Mouse (Mus musculus) embryonic facial prominence, embryonic 14.5 days (tissue): ENCODE measurements around the gene Gatad2b. TPM values are rescaled to one million over a fixed set of nuclear protein-coding genes. Genes with fewer than 3 reads are reported as not detected.
"Not testable (repeated sequence)": the region's sequence is repeated elsewhere in the genome, so short reads cannot be mapped to it uniquely, and the experiment has no call there.

Experiments
- ATAC-seq: fragments of 200-750 bp; cut with Nextera tagmentation; 2 replicates; pipeline ENCODE4 v1.8.0; 2017; ENCODE audit warnings: low read depth, moderate number of reproducible peaks, moderate TSS enrichment
- DNase-seq: peaks from one replicate; pipeline ENCODE4 v3.0.0-alpha.2; 2015; ENCODE audit warnings: low spot score
- H3K27ac ChIP-seq: fragments of 300-500 bp; sonication (generic); replicated peaks from 2 replicates; pipeline ENCODE4 v1.5.1; 2014; ENCODE audit warnings: low read depth, mild to moderate bottlenecking, low read length, moderate library complexity
- H3K27me3 ChIP-seq: fragments of 300-500 bp; sonication (generic); replicated peaks from 2 replicates; pipeline ENCODE4 v1.6.1; 2014; ENCODE audit warnings: low read length; ENCODE audit not compliant: control insufficient read depth, insufficient read depth
- H3K36me3 ChIP-seq: fragments of 300-500 bp; sonication (generic); 2 replicates; pipeline ENCODE4 v1.6.1; 2014; ENCODE audit warnings: low read length, mixed read lengths; ENCODE audit not compliant: control insufficient read depth, insufficient read depth
- H3K4me1 ChIP-seq: fragments of 300-500 bp; sonication (generic); 2 replicates; pipeline ENCODE4 v1.6.1; 2014; ENCODE audit warnings: antibody characterized with exemption, low read length; ENCODE audit not compliant: control insufficient read depth, insufficient read depth
- H3K4me2 ChIP-seq: fragments of 300-500 bp; sonication (generic); 2 replicates; pipeline ENCODE4 v1.6.1; 2014; ENCODE audit warnings: low read depth, mild to moderate bottlenecking, low read length, moderate library complexity, mixed read lengths
- H3K4me3 ChIP-seq: fragments of 300-500 bp; sonication (generic); 2 replicates; pipeline ENCODE4 v1.5.1; 2014; ENCODE audit warnings: low read depth, mild to moderate bottlenecking, low read length
- H3K9ac ChIP-seq: fragments of 300-500 bp; sonication (generic); 2 replicates; pipeline ENCODE4 v1.6.1; 2014; ENCODE audit warnings: low read depth, mild to moderate bottlenecking, low read length, moderate library complexity, mixed read lengths
- H3K9me3 ChIP-seq: fragments of 300-500 bp; sonication (generic); 2 replicates; pipeline ENCODE4 v1.6.1; 2016; ENCODE audit warnings: low read length; ENCODE audit not compliant: control insufficient read depth
- WGBS: fragments of 180-500 bp; shearing (Covaris S2); extraction: QIAGEN DNeasy Blood & Tissue Kit; methylation state at CpG from one replicate; pipeline ENCODE4 v1.1.7; 2014; 5-methylcytosine and 5-hydroxymethylcytosine counted together
- polyA plus RNA-seq: library from polyadenylated mRNA; unstranded; fragments of >200 nt; fragmentation: Nextera tagmentation; extraction: Ambion mirVana; gene quantifications from 2 replicates; pipeline ENCODE4 v1.2.1, GENCODE M21; 2014

The Gatad2b gene
- polyA plus RNA-seq, 1 experiment from 2014 or later = 13.4 TPM

GRCm38 (mm10) chr3:90342853-90343252 is 49.9 kb downstream of the Gatad2b start:
- WGBS = 66% methylated on average over 2 of the region's 2 CpGs
- ATAC-seq, H3K9ac ChIP-seq, H3K27me3 ChIP-seq, DNase-seq, H3K9me3 ChIP-seq, H3K27ac ChIP-seq, H3K4me1 ChIP-seq, H3K4me3 ChIP-seq, H3K4me2 ChIP-seq: not testable (repeated sequence)
- H3K36me3 ChIP-seq = peaks cover 37% of the 10 kb centered on the region

- WGBS = 94% methylated on average over 4 of the region's 4 CpGs
- Histone ChIP-seq H3K4me3 (no peak overlapping the region), H3K4me1 (no peaks in the 10 kb centered on the region), H3K9me3 (no peaks in the 10 kb centered on the region), H3K27me3 (no peaks in the 10 kb centered on the region), H3K27ac (no peak overlapping the region), H3K4me2 (no peak overlapping the region), H3K9ac (no peak overlapping the region), H3K36me3 (peaks cover 61% of the 10 kb centered on the region)
- ATAC-seq (no peak), DNase-seq (no peak)
Measured at GRCm38 (mm10) chr3:90347847-90348246, 54.9 kb downstream of the Gatad2b start.

- peaks cover 79% of the 10 kb centered on the region for H3K36me3 ChIP-seq
- H3K27ac ChIP-seq = no peak overlapping the region
- DNase-seq (no peak), ATAC-seq (no peak)
- H3K27me3 ChIP-seq = no peaks in the 10 kb centered on the region
- H3K4me2 ChIP-seq = no peak overlapping the region
- no peaks in the 10 kb centered on the region for H3K9me3 ChIP-seq
- no peaks in the 10 kb centered on the region for H3K4me1 ChIP-seq
- no peak overlapping the region for H3K9ac ChIP-seq
- 86% methylated on average over 7 of the region's 7 CpGs for WGBS
- no peak overlapping the region for H3K4me3 ChIP-seq
Measured at GRCm38 (mm10) chr3:90357959-90358358, 65.0 kb downstream of the Gatad2b start.

GRCm38 (mm10) chr3:90359230-90359629 is 66.3 kb downstream of the Gatad2b start:
- ATAC-seq (no peak), DNase-seq (no peak)
- 91% methylated on average over 1 of the region's 1 CpGs for WGBS
- no peak overlapping the region for H3K4me3 ChIP-seq
- H3K27me3 ChIP-seq = no peaks in the 10 kb centered on the region
- no peaks in the 10 kb centered on the region for H3K9me3 ChIP-seq
- no peak overlapping the region for H3K27ac ChIP-seq
- H3K36me3 ChIP-seq = peaks cover 67% of the 10 kb centered on the region
- no peak overlapping the region for H3K4me2 ChIP-seq
- H3K9ac ChIP-seq = no peak overlapping the region
- H3K4me1 ChIP-seq = no peaks in the 10 kb centered on the region

- 76% methylated on average over 4 of the region's 4 CpGs for WGBS
- peaks cover 49% of the 10 kb centered on the region for H3K36me3 ChIP-seq
- H3K4me2 ChIP-seq = no peak overlapping the region
- H3K4me1 ChIP-seq = no peaks in the 10 kb centered on the region
- H3K9me3 ChIP-seq = no peaks in the 10 kb centered on the region
- H3K27me3 ChIP-seq = no peaks in the 10 kb centered on the region
- no peak for ATAC-seq
- DNase-seq = no peak
- H3K27ac ChIP-seq = no peak overlapping the region
- H3K4me3 ChIP-seq = no peak overlapping the region
- no peak overlapping the region for H3K9ac ChIP-seq
Measured at GRCm38 (mm10) chr3:90361476-90361875, 68.5 kb downstream of the Gatad2b start.

- WGBS = 76% methylated on average over 2 of the region's 2 CpGs
- Histone ChIP-seq H3K4me3 (no peak overlapping the region), H3K4me2 (no peak overlapping the region), H3K9me3 (no peaks in the 10 kb centered on the region), H3K9ac (no peak overlapping the region), H3K27ac (no peak overlapping the region), H3K36me3 (peaks cover 40% of the 10 kb centered on the region), H3K27me3 (no peaks in the 10 kb centered on the region), H3K4me1 (no peaks in the 10 kb centered on the region)
- no peak for DNase-seq
- ATAC-seq = no peak
Measured at GRCm38 (mm10) chr3:90362346-90362745, 69.4 kb downstream of the Gatad2b start.

- Histone ChIP-seq H3K36me3 (0 out of 2 replicates have a peak, but pooled peaks cover 8% of the 10 kb centered on the region), H3K27me3 (no peaks in the 10 kb centered on the region)
Measured at GRCm38 (mm10) chr3:90367001-90367632, 74.1 kb downstream of the Gatad2b start.

GRCm38 (mm10) chr3:90369041-90369440 is 76.1 kb downstream of the Gatad2b start:
- Histone ChIP-seq H3K4me3 (no peak overlapping the region), H3K9ac (no peak overlapping the region), H3K27ac (no peak overlapping the region), H3K4me2 (no peak overlapping the region), H3K36me3 (0 out of 2 replicates have a peak, but pooled peaks cover 3% of the 10 kb centered on the region), H3K4me1 (no peaks in the 10 kb centered on the region), H3K9me3 (no peaks in the 10 kb centered on the region), H3K27me3 (no peaks in the 10 kb centered on the region)
- WGBS = 61% methylated on average over 2 of the region's 2 CpGs
- ATAC-seq (no peak), DNase-seq (no peak)

More at GRCm38 (mm10) chr3:90367001-90367632, 74.1 kb downstream of the Gatad2b start:
- no peaks in the 10 kb centered on the region for H3K9me3 ChIP-seq
- no peak overlapping the region for H3K27ac ChIP-seq
- H3K4me2 ChIP-seq = no peak overlapping the region
- DNase-seq (no peak), ATAC-seq (no peak)
- H3K4me3 ChIP-seq = no peak overlapping the region
- WGBS = 95% methylated on average over 5 of the region's 5 CpGs
- H3K4me1 ChIP-seq = no peaks in the 10 kb centered on the region
- no peak overlapping the region for H3K9ac ChIP-seq

GRCm38 (mm10) chr3:90371857-90372256 is 78.9 kb downstream of the Gatad2b start:
- ATAC-seq (no peak), DNase-seq (no peak)
- Histone ChIP-seq H3K4me3 (no peak overlapping the region), H3K36me3 (no peaks in the 10 kb centered on the region), H3K4me2 (no peak overlapping the region), H3K9me3 (no peaks in the 10 kb centered on the region), H3K4me1 (no peaks in the 10 kb centered on the region), H3K9ac (no peak overlapping the region), H3K27me3 (no peaks in the 10 kb centered on the region), H3K27ac (no peak overlapping the region)
- 78% methylated on average over 7 of the region's 7 CpGs for WGBS
